Mouse (Mus musculus) NIH3T3 (cell line): ENCODE results near the gene Gpx3.

Source experiments
- DNase-seq: peaks from one replicate; pipeline ENCODE4 v3.0.0-alpha.2; 2012; ENCODE audit warnings: low read depth

Gpx3 gene

DNA sequence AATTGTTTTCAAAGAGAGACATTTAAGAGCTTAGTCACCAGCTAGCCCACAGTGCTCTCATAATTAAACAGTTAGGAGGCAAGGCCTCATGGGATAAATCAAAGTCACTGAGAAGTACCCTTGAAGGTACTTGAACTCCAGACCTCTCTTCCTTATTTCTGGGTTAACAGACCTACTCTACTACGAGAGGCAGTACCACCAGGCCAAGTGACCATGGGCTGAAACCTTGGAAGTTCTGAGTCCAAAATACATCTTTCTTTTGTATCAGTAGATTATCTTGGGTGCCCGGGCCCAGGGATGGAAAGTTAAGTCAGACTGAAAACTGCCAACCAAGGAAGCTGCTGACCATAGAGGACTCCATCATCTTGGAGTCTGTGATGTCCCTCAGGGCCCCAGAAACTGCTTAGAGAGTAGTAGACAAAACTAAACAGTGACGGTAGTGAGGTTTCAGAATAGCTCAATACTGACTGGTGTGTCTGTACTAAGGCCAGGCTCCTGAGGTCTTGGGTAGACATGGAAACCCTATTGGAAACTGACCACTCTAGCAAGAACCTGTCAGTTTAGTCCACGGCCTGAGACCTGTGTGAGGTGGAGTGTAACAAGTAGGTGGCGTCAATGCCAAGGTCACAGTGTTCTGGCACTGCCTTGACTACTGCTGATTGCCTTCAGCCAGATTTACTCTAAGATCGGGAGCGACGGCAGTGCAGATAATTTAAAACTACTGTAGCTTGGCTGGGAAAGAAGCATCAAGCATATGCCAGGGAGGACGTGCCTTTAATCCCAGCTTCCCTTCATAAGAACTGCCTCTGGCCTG lies 10.5 kb downstream of the Gpx3 start:
- DNase-seq: no peak

DNA sequence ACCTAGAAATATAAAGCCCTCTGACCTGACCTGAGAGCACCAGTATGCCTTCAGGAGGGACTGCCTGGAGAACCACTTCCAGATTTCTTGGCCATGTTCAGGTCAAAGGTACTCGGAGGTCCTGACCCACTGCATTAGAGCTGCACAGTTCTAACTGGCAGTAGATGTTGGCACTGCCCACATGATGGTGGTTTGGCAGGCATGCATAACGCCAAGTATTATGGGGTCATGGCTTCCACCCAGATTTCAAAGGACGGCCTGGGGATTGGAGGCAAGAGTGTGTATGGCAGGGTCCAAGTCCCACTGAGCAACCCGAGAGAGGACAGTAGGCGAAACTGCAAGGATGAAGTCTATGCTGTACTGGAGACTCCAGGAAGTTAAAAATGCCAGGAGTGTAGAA lies 11.6 kb downstream of the Gpx3 start:
- no peak for DNase-seq

DNA sequence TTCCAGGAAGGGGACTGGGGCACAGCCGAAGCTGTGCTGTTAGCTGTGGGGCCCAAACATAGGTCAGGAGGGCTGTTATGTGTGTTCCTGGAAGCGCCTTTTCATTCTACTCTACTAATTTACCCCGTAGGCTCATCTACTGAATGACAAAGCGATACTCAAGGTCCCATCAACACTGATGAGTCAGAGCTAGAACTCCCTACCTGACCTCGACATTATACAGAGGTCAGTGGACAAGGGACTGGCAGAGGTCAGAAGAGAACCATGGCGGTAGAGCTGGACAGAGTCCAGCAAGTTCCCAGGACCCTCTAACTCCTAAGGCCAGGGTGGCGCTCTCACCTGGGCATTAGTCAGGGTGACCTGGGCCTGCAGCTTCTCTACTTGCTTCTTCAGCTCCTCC lies 15.2 kb downstream of the Gpx3 start:
- DNase-seq: no peak

DNA sequence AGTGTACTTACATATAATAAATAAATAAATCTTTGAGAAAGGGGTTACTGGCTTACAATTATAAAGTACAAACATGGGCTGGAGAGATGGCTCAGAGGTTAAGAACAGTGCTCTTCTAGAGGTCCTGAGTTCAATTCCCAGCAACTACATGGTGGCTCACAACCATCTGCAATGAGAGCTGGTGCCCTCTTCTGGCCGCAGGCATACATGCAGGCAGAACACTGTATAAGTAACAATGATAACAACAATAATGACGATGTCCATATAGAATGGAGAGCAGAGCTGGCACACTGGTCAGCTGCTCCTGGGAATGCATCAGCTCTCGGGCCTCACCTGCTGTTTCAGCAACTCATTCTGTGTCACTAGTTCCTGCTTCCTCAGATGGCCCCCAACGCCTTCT lies 16.0 kb downstream of the Gpx3 start:
- no peak for DNase-seq

DNA sequence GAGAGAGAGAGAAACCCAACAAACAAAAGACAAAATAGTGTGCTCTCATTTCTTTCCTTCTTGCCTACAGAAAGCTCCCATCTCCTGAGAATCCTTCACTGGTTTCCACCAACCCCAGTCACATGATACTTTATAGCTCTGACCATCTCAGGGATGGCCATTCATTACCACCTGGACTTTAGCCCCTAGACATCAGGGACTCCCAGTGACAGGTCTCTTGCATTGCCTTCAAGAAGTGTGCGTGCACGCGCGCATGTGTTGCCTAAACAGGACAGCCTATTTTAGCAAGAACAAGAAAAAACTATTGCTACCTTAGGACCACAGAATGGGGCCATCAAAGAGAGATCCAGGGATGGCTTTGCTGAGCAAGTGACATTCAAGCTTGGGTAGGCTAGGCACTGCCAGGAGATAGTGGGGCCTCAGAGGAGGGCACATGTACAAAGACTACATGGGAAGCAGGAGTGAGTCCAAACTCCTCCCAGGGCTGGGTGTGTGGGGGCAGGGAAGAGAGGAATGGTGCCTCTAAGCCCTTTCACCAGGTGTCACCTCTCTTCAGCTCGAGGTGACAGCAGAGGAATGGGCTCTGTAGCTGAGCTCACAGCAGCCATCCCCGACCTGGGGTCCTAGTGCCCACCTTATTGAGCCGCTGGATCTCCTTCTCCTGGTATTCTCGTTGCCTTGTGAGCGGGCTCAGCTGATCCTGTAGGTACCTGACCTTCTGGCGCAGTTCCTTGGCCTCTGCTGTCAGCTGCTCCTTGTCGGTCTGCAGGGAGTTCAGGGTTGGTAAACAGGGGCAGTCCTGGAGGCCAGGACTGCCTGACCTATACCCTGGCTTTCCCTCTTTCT lies 18.1 kb downstream of the Gpx3 start:
- no peak for DNase-seq

DNA sequence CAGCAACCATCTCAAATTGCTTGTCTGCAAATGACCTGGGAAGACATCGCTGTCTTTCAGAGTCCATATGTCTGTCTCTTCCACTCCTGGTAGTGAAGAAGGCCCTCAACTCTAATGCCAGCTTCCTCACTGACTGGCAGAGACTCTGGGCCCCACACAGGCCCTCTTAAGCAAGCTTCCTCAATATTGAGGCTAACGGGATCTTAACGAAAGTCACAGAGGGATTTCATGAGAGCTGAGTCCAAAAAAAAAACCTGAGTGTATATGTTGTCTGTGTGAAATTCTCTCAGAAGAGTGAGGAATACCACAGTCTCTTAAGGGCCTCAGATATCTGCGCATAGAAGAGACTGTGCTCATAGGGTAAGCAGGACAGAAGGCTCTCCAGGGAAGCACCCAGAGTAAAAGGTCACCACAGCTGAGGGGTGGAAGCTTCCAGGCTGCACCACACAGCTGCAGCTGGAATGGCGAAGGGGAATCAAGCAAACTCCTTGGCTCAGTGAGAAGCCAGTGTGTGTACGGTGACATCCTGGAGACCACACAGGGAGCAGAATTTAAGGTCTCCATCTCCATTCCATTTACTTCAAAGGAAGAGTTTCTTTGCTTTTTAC lies 18.8 kb downstream of the Gpx3 start:
- DNase-seq: no peak

DNA sequence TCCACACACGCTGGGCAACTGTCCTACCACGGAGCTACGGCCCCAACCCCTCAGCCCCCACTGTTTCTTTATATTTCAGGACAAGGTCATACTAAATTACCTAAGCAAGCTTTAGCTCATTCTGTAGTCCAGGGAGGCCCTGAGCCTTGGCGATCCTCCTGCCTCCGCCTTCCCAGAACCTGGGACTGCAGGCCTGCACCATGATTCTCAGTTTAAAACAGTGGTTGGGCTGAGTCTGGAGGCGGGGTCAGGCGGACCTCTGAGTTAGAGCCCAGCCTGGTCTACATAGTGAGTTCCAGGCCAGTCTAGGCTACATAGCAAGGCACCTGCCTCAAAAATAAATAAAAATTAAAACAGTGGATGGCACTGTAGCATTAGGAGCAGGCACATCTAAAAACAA lies 19.5 kb downstream of the Gpx3 start:
- DNase-seq: peak; percentile 89

DNA sequence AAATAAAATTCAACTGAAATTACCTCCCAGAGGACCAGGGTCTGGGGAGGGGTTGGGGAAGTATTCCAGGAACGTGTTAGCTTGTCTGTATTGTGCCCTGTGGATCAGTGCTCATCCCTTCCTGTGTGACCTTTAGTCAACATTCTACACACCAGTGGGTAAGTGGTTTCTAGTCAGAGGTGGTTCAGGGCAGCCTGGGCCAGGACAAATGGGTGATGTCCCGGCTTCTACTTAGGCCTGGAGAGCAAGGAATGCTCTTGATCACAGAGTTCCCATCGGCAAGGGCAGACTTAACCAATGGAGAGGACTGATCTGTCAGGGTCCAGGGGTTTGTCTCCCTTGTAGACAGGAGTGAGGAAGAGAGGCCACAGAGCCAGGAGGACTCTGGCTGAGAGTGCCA lies 20.2 kb downstream of the Gpx3 start:
- no peak for DNase-seq

DNA sequence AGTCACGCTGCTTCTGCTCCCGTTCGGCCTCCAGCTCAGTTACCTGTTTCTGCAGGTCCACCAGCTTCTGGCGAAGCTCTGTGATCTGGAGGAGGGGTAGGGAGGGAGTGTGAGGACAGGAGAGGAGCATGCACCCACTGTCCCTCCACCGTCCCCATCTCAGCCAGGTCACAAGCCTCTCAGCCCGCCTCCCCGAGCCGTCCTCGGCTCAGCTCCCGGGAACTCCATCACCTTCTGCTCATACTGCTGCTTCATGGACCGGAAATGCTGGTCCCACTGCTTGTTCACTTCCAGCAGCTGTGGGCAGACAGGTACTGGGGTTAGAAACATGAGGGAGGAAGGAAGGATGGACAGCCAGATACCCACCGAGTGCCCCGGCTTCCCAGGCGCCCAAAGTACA lies 21.9 kb downstream of the Gpx3 start:
- DNase-seq: no peak

DNA sequence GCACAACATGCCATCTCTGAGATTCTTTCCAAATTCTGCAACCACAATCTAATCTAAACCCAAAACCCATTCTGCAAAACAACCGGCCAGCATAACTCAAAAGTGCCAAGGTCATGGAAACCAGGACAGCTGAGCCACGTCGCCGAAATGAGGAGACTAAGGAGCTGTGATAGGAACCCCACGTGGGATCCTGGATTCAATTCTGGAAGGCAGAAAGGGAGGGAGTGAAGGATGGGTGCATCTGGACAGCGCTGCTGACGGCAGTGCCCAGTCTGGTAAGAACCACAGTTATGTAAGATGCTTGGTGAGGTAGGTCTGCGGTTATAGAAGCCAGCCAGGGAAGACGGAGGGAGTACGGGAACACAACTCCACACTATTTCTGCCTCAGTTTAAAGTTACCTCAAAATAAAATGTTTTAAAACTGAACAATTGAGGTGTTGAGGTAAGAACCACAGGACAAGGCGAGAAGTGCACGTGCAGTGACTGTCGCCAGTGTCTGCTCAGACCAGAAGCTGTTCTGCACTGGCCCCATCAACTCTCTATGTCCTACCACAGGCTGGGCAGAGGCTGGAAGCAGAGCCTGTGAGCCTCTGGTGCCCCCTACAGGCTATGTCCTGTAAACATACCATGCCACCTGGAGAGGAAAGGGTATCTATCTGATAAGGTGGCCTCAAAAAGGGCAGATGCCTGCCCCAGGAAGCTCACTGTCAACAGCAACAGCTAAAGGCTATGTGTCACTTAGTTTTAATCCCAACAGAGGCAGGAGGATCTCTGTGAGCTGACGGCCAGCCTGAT lies 25.3 kb downstream of the Gpx3 start:
- DNase-seq: peak; percentile 84

DNA sequence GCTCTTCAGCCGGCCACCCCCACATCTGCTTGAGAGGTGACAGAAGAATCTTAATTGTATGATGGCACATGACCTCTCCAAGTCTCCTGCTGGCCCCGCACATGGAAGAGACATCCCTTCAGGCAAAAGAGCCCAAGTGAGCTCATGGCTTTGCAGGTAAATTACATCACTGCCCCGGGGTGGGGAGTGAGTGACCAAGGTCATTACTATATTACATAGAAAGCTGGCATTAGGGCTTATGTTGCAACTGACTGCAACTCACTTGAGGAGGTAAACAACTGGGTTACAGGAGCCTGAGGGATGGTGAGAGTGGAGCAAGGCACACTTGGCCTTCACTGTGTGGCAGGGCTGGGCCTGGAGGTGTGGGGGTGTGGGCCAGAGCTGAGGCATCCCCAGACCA lies 26.0 kb downstream of the Gpx3 start:
- no peak for DNase-seq

DNA sequence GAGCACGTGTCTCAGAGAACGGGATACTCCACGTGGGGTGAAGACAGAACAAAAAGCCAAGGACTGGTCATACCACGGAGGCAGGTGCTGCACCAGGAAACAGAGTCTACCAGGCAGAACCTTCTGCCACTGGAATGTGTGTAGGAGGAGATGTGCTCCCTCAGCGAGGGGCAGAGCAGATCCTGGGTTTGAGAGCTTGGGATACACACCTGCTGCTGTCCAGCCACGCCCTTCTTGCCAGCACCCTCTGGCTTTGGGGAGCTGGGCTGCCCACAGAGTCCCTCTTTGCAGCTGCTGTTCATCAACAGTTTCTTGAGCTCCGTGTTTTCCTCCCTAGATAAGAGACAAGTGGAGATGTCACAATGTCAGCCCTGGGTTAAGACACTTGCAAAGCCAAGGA lies 26.6 kb downstream of the Gpx3 start:
- DNase-seq: no peak

DNA sequence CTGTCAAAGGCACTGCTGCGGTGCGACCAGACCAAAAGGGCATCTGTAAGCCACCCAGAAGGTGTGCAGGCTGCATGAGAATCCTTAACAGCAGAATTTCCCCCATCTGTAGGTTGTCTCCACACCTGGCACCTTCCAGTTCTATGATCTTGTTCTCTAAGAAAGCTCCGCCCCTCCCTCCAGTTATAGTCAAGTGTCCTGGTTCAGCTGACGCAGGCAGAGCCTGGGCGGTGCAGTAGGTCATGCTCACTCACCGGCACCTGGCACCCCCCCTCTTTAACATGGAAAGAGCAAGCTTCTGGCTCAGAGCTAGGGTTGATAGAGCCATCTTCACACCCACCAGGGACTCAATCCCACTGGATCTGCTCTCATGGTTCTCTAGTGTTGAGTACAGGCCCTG lies 27.0 kb downstream of the Gpx3 start:
- no peak for DNase-seq

DNA sequence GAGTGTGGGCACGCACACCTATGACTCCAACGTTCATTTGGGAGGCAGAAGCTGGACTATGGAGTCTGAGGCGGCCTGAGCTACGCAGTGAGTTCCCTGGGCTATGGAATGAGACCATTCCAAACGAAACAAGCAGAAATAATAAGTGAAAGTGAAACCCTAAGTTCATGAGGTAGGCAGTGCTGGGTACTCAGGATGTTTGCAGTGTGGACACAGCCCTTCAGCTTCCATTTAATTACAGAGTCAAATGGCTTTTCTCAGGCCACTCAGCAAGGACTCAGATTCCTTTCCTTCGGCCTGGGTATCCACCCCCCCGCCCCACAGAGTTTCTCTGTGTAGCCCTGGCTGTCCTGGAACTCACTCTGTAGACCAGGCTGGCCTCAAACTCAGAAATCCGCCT lies 27.5 kb downstream of the Gpx3 start:
- no peak for DNase-seq

DNA sequence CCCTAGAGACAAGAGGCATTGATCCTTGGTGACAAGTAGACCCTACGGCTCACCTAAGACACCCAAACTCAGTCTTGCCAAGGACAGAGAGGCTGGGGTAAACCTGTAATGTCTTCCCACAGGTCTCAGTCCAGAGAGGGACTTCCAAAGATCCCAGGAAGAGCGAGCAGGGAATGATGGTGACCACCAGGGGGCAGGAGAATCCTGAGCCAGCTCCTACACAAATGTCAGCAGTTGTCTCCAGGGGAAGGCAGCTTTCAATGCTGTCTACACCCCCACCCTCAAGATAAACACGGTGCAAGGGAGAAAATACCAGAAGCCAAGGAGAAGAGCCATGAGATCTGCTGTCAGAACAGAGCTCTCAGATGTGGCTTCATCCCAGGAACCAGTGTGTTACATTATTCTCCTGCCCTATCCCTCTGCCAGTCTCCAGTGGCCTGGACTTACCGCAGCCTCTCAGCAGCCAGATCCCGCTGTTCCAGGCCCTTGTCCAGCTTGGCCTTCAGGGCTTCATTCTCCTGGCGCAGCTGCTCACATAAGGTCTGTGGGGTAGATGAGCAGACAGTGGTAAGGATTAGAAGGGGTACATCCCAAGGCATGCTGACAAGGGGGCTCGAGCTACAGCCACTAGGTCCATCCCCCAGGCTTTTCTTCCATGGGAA lies 28.2 kb downstream of the Gpx3 start:
- peak; percentile 88 for DNase-seq

DNA sequence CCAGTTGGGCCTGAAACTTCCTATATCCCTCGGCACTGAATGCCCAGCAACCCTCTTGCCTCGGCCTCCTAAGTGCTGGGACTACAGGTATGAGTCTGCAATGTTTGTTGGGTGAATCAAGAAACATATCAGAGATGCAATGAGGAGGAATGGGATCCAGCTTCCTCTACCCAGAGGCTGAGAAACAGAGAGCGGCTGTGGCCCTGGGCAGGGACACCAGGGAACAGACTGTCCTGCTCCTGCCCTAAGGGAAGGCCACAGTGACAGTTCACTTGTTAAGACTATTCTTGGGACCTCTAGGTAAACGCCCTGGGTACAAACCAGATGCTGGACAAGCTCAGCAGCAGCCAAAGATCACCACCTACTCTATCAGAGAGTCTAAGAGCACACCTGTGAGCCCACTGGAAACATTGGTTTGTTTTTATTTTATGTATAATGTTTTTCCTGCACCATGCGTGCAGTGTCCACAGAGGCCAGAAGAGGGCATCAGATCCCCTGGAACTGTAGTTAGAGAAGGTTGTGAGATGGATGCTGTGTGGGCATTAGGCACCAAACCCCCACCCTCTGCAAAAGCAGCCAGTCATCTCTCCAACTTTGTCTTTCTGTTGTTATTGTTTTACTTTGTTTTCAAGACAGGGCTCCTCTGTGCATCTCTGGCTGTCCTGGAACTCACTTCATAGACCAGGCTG lies 29.3 kb downstream of the Gpx3 start:
- DNase-seq: peak; percentile 76

DNA sequence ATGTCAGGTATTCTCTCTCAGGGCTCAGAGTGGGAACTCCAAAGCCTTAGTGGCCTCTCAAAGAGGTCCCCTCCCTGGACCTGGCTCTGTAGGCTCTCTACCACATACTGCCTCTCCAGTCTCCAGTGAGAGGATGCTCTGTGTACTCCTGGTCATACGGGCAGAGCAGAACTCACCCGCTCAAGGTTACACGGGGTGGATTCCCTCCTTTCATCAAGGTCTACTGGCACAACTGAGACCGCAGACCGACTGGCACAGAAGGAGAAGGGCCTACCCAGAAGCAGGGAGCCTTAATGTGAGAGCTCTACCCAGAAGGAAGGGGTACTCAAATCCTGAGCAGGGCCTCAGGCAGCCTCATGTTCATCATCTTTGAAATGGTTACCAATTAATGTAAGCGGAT lies 30.3 kb downstream of the Gpx3 start:
- DNase-seq: no peak

DNA sequence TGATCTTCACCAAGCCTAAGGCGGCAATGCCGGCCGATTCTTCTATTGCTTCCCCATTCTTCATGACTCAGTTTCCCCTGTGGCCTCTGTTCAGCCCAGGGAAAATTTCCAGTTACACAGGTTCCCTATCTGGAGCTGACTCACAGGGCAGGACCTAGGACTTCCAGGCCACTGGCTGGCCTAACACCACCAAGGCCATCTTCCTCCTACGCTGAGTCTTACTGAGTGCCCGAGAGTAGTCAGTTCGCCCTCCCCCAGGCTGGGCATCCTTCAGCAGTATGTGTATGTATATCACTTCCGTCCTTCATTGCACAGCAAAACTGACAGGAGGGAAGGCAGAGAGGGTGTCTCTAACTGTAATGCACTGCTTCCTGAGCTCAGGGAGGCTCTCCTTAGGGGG lies 31.9 kb downstream of the Gpx3 start:
- DNase-seq: no peak

DNA sequence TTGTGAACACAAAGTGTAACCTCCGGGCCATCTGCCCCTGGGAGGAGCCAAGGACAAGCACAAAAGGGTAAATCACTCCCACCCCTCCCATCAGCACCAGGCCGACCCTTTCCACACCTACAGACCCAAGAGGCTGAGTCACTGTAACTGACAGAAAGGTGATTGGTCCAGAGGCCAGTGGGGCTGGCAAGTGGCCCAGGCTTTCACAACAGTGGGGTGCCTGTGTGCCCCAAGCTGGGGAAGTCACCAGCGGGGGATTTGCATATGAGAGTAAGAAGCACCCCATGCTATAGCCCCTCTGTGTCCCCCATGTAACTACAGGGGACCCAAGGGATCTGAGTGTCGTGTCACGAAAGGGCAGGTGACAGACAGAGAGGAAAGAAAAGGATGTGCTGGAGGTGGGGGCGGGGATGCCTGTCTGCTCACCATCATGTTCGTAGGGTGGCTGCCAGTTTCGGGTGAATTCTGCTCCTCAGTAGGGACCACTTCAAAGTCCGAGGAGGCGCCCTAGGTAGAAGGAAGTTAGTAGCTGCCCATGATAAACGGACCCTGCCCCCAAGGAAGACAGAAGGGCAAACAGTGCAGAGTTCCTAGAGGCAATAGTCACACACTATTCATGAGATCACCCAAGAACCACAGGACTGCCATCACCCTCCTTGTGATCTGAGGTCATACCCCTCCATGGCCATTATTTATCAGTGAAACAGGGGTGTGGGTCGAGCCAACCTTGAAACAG lies 34.0 kb downstream of the Gpx3 start:
- DNase-seq: peak; percentile 83

DNA sequence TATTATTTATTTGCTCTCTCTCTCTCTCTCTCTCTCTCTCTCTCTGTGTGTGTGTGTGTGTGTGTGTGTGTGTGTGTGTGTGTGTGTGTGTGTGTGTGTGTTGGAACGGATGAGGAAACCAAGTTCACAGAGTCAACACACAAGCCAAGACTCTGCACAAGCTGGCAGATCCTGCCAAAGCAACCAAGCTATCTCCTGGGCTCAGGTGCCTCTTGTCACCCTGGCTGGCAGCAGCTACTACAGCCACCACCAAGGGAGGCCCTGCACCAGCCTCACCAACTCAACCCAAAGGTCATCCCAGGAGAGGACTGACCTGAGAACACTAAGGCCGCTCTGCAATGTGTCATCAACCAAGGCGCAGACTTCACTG lies 34.5 kb downstream of the Gpx3 start:
- no peak for DNase-seq
